Mouse (Mus musculus) spleen, adult 2 months (tissue): ENCODE data around the gene Apol7b. TPM values are rescaled to one million over a fixed set of nuclear protein-coding genes. Genes with fewer than 3 reads are reported as not detected.

Source experiments
- DNase-seq, 2 experiments: peaks; one replicate each; pipeline versions ENCODE4 v3.0.0 to v3.0.0-alpha.2; 2012 to 2021; ENCODE audit warnings: low spot score in 2 of 2, low read depth in 1 of 2
- H3K27ac ChIP-seq: fragments of 200-500 bp; 2 replicates; pipeline ENCODE4 v1.5.1; 2012; ENCODE audit warnings: low read length, inconsistent platforms; ENCODE audit not compliant: insufficient read depth
- H3K27me3 ChIP-seq: fragments of 200-500 bp; 2 replicates; pipeline ENCODE4 v1.6.1; 2012; ENCODE audit warnings: mild to moderate bottlenecking, moderate library complexity, low read length, inconsistent platforms; ENCODE audit not compliant: control insufficient read depth, insufficient read depth
- H3K36me3 ChIP-seq: fragments of 200-500 bp; 2 replicates; pipeline ENCODE4 v1.6.1; 2012; ENCODE audit warnings: mild to moderate bottlenecking, low read length, inconsistent platforms; ENCODE audit not compliant: control insufficient read depth, insufficient read depth
- H3K4me1 ChIP-seq: fragments of 200-500 bp; 2 replicates; pipeline ENCODE4 v1.6.1; 2011; ENCODE audit warnings: inconsistent platforms; ENCODE audit not compliant: control insufficient read depth, insufficient read depth, insufficient read length
- H3K4me3 ChIP-seq: fragments of 200-500 bp; 2 replicates; pipeline ENCODE4 v1.5.1; 2011; ENCODE audit warnings: mild to moderate bottlenecking, inconsistent platforms; ENCODE audit not compliant: insufficient read depth, insufficient read length; ENCODE audit errors: extremely low read depth
- CTCF ChIP-seq: fragments of 200-500 bp; IDR thresholded peaks from 2 replicates; pipeline ENCODE4 v1.5.1; 2011; ENCODE audit warnings: mild to moderate bottlenecking, inconsistent platforms; ENCODE audit not compliant: insufficient read depth, insufficient read length, insufficient replicate concordance; ENCODE audit errors: extremely low read depth
- POLR2A ChIP-seq: fragments of 200-500 bp; IDR thresholded peaks from 2 replicates; pipeline ENCODE4 v1.6.1; 2011; ENCODE audit warnings: low read depth, low read length, inconsistent platforms
- WGBS: fragments of 180-500 bp; shearing (Covaris S2); methylation state at CpG from one replicate; pipeline ENCODE4 v1.1.7; 2018; 5-methylcytosine and 5-hydroxymethylcytosine counted together
- polyA plus RNA-seq: library from polyadenylated mRNA; depleted of rRNA; stranded (reverse); fragments of >200 nt; gene quantifications from 2 replicates; pipeline ENCODE4 v1.2.3, GENCODE M21; 2012

Gene Apol7b
- polyA plus RNA-seq, 1 experiment = 0.11 TPM

GRCm38 (mm10) chr15:77387462-77387861, 59.8 kb downstream of the Apol7b start:
- H3K4me3 ChIP-seq = no peak overlapping the region
- no peaks in the 10 kb centered on the region for H3K36me3 ChIP-seq
- whole genome bisulfite sequencing = 85% methylated on average over 2 of the region's 2 CpGs
- no peaks in the 10 kb centered on the region for H3K4me1 ChIP-seq
- H3K27me3 ChIP-seq = no peaks in the 10 kb centered on the region
- DNase-seq = no peak
- H3K27ac ChIP-seq = no peak overlapping the region
- TF ChIP-seq POLR2A (no peak), CTCF (no peak)

GRCm38 (mm10) chr15:77384340-77385030, 62.8 kb downstream of the Apol7b start:
- TF ChIP-seq CTCF = no peak
- no peak for TF ChIP-seq POLR2A
- Histone ChIP-seq H3K36me3 (no peaks in the 10 kb centered on the region), H3K4me1 (no peaks in the 10 kb centered on the region), H3K27ac (no peak overlapping the region), H3K4me3 (no peak overlapping the region), H3K27me3 (no peaks in the 10 kb centered on the region)
- 86% methylated on average over 7 of the region's 7 CpGs for WGBS
- no peak for DNase-seq

GRCm38 (mm10) chr15:77382880-77383279, 64.4 kb downstream of the Apol7b start:
- Histone ChIP-seq H3K36me3 (no peaks in the 10 kb centered on the region), H3K27ac (no peak overlapping the region), H3K27me3 (no peaks in the 10 kb centered on the region), H3K4me1 (no peaks in the 10 kb centered on the region), H3K4me3 (no peak overlapping the region)
- 58% methylated on average over 1 of the region's 1 CpGs for WGBS
- DNase-seq = no peak
- no peak for TF ChIP-seq POLR2A
- TF ChIP-seq CTCF = no peak

GRCm38 (mm10) chr15:77382271-77382850, 64.9 kb downstream of the Apol7b start:
- TF ChIP-seq POLR2A (no peak), CTCF (no peak)
- H3K4me3 ChIP-seq = no peak overlapping the region
- H3K27ac ChIP-seq = no peak overlapping the region
- DNase-seq = no peak
- WGBS = 81% methylated on average over 11 of the region's 11 CpGs
- H3K36me3 ChIP-seq = no peaks in the 10 kb centered on the region
- H3K4me1 ChIP-seq = no peaks in the 10 kb centered on the region
- H3K27me3 ChIP-seq = no peaks in the 10 kb centered on the region

- no peaks in the 10 kb centered on the region for H3K36me3 ChIP-seq
- 81% methylated on average over 6 of the region's 6 CpGs for WGBS
- no peak overlapping the region for H3K27ac ChIP-seq
- H3K4me1 ChIP-seq = no peaks in the 10 kb centered on the region
- no peak overlapping the region for H3K4me3 ChIP-seq
- no peak for DNase-seq
- no peak for TF ChIP-seq CTCF
- TF ChIP-seq POLR2A = no peak
- H3K27me3 ChIP-seq = no peaks in the 10 kb centered on the region
Measured at GRCm38 (mm10) chr15:77381481-77381880, 65.8 kb downstream of the Apol7b start.

GRCm38 (mm10) chr15:77379921-77380320, 67.4 kb downstream of the Apol7b start:
- 60% methylated on average over 4 of the region's 4 CpGs for WGBS
- no peaks in the 10 kb centered on the region for H3K36me3 ChIP-seq

GRCm38 (mm10) chr15:77377419-77377818, 69.9 kb downstream of the Apol7b start:
- TF ChIP-seq CTCF (no peak), POLR2A (no peak)
- 89% methylated on average over 4 of the region's 4 CpGs for WGBS
- Histone ChIP-seq H3K4me1 (no peaks in the 10 kb centered on the region), H3K36me3 (no peaks in the 10 kb centered on the region), H3K27ac (no peak overlapping the region), H3K4me3 (no peak overlapping the region), H3K27me3 (no peaks in the 10 kb centered on the region)
- no peak for DNase-seq

More at GRCm38 (mm10) chr15:77379921-77380320, 67.4 kb downstream of the Apol7b start:
- Histone ChIP-seq H3K27ac (no peak overlapping the region), H3K4me3 (no peak overlapping the region), H3K4me1 (no peaks in the 10 kb centered on the region), H3K27me3 (no peaks in the 10 kb centered on the region)
- no peak for DNase-seq
- TF ChIP-seq CTCF (no peak), POLR2A (no peak)
